Mouse (Mus musculus): Measurements from ENCODE around the gene Tmem131l. TPM values are rescaled to one million over a fixed set of nuclear protein-coding genes. Genes with fewer than 3 reads are reported as not detected.
"Not testable (repeated sequence)": the region's sequence is repeated elsewhere in the genome, so short reads cannot be mapped to it uniquely, and the experiment has no call there.

The Tmem131l gene
- polyA plus RNA-seq, 1 experiment: 13.2 TPM

- Histone ChIP-seq H3K4me1 (ENCODE audit: control insufficient read depth, insufficient read depth, insufficient read length, low read length) (no peaks in the 10 kb centered on the region), H3K27ac (ENCODE audit: insufficient read depth, low read depth, low read length) (no peak overlapping the region), H3K36me3 (ENCODE audit: control insufficient read depth, insufficient read depth, low read length) (no peaks in the 10 kb centered on the region), H3K27me3 (ENCODE audit: control insufficient read depth, insufficient read depth, low read length) (no peaks in the 10 kb centered on the region), H3K4me3 (ENCODE audit: low read depth, low read length) (no peak overlapping the region)
- TF ChIP-seq POLR2A (IDR thresholded peaks at IDR 0.05; ENCODE audit: low read depth, low read length): no peak
- TF ChIP-seq CTCF (IDR thresholded peaks at IDR 0.05; ENCODE audit: extremely low read depth, insufficient read length, insufficient replicate concordance, low read depth, low read length): no peak
- WGBS: 80% methylated on average over 4 of the region's 4 CpGs
Observed at GRCm38 (mm10) chr3:83876299-83876698, 163.7 kb downstream of the Tmem131l start.

- WGBS: 83% methylated on average over 2 of the region's 2 CpGs
- not testable (repeated sequence) for H3K4me1 ChIP-seq (ENCODE audit: control insufficient read depth, insufficient read depth, insufficient read length, low read length); H3K27ac ChIP-seq (ENCODE audit: insufficient read depth, low read depth, low read length); H3K36me3 ChIP-seq (ENCODE audit: control insufficient read depth, insufficient read depth, low read length); H3K27me3 ChIP-seq (ENCODE audit: control insufficient read depth, insufficient read depth, low read length); H3K4me3 ChIP-seq (ENCODE audit: low read depth, low read length)
Observed at GRCm38 (mm10) chr3:83875078-83875477, 164.9 kb downstream of the Tmem131l start.

GRCm38 (mm10) chr3:83872853-83873252 is 167.1 kb downstream of the Tmem131l start:
- H3K27me3 ChIP-seq (ENCODE audit: control insufficient read depth, insufficient read depth, low read length); H3K27ac ChIP-seq (ENCODE audit: insufficient read depth, low read depth, low read length); H3K4me3 ChIP-seq (ENCODE audit: low read depth, low read length); H3K4me1 ChIP-seq (ENCODE audit: control insufficient read depth, insufficient read depth, insufficient read length, low read length); H3K36me3 ChIP-seq (ENCODE audit: control insufficient read depth, insufficient read depth, low read length): not testable (repeated sequence)
- 94% methylated on average over 2 of the region's 2 CpGs for WGBS

GRCm38 (mm10) chr3:83871962-83872361 is 168.0 kb downstream of the Tmem131l start:
- H3K4me1 ChIP-seq (ENCODE audit: control insufficient read depth, insufficient read depth, insufficient read length, low read length); H3K27me3 ChIP-seq (ENCODE audit: control insufficient read depth, insufficient read depth, low read length); H3K36me3 ChIP-seq (ENCODE audit: control insufficient read depth, insufficient read depth, low read length); H3K27ac ChIP-seq (ENCODE audit: insufficient read depth, low read depth, low read length); H3K4me3 ChIP-seq (ENCODE audit: low read depth, low read length): not testable (repeated sequence)
- WGBS: 98% methylated on average over 4 of the region's 4 CpGs

GRCm38 (mm10) chr3:83871559-83871958 is 168.4 kb downstream of the Tmem131l start:
- H3K27ac ChIP-seq (ENCODE audit: insufficient read depth, low read depth, low read length); H3K36me3 ChIP-seq (ENCODE audit: control insufficient read depth, insufficient read depth, low read length); H3K27me3 ChIP-seq (ENCODE audit: control insufficient read depth, insufficient read depth, low read length); H3K4me3 ChIP-seq (ENCODE audit: low read depth, low read length); H3K4me1 ChIP-seq (ENCODE audit: control insufficient read depth, insufficient read depth, insufficient read length, low read length): not testable (repeated sequence)
- 92% methylated on average over 7 of the region's 7 CpGs for WGBS

GRCm38 (mm10) chr3:83869776-83870175 is 170.2 kb downstream of the Tmem131l start:
- Histone ChIP-seq H3K4me3 (ENCODE audit: low read depth, low read length) (no peak overlapping the region), H3K27me3 (ENCODE audit: control insufficient read depth, insufficient read depth, low read length) (no peaks in the 10 kb centered on the region), H3K27ac (ENCODE audit: insufficient read depth, low read depth, low read length) (no peak overlapping the region), H3K4me1 (ENCODE audit: control insufficient read depth, insufficient read depth, insufficient read length, low read length) (peaks cover 2% of the 10 kb centered on the region; the same call in 1 of the 2 replicates), H3K36me3 (ENCODE audit: control insufficient read depth, insufficient read depth, low read length) (no peaks in the 10 kb centered on the region)
- TF ChIP-seq CTCF (IDR thresholded peaks at IDR 0.05; ENCODE audit: extremely low read depth, insufficient read length, insufficient replicate concordance, low read depth, low read length): no peak
- no peak for TF ChIP-seq POLR2A (IDR thresholded peaks at IDR 0.05; ENCODE audit: low read depth, low read length)
- 95% methylated on average over 2 of the region's 2 CpGs for WGBS

- not testable (repeated sequence) for H3K27me3 ChIP-seq (ENCODE audit: control insufficient read depth, insufficient read depth, low read length); H3K4me3 ChIP-seq (ENCODE audit: low read depth, low read length); H3K4me1 ChIP-seq (ENCODE audit: control insufficient read depth, insufficient read depth, insufficient read length, low read length); H3K27ac ChIP-seq (ENCODE audit: insufficient read depth, low read depth, low read length); H3K36me3 ChIP-seq (ENCODE audit: control insufficient read depth, insufficient read depth, low read length)
Observed at GRCm38 (mm10) chr3:83867026-83867425, 172.9 kb downstream of the Tmem131l start.

GRCm38 (mm10) chr3:83865216-83865615 is 174.8 kb downstream of the Tmem131l start:
- H3K4me1 ChIP-seq (ENCODE audit: control insufficient read depth, insufficient read depth, insufficient read length, low read length): peaks cover 8% of the 10 kb centered on the region
- H3K4me3 ChIP-seq (ENCODE audit: low read depth, low read length): no peak overlapping the region
- no peak overlapping the region for H3K27ac ChIP-seq (ENCODE audit: insufficient read depth, low read depth, low read length)
- no peaks in the 10 kb centered on the region for H3K36me3 ChIP-seq (ENCODE audit: control insufficient read depth, insufficient read depth, low read length)
- WGBS: 54% methylated on average over 2 of the region's 2 CpGs
- no peaks in the 10 kb centered on the region for H3K27me3 ChIP-seq (ENCODE audit: control insufficient read depth, insufficient read depth, low read length)
- no peak for TF ChIP-seq CTCF (IDR thresholded peaks at IDR 0.05; ENCODE audit: extremely low read depth, insufficient read length, insufficient replicate concordance, low read depth, low read length)
- TF ChIP-seq POLR2A (IDR thresholded peaks at IDR 0.05; ENCODE audit: low read depth, low read length): no peak
